Mouse (Mus musculus): ENCODE data around the gene Mas1. TPM values are rescaled to one million over a fixed set of nuclear protein-coding genes. Genes with fewer than 3 reads are reported as not detected.
"Not testable (repeated sequence)": the region's sequence is repeated elsewhere in the genome, so short reads cannot be mapped to it uniquely, and the experiment has no call there.

The Mas1 gene
- polyA plus RNA-seq, 1 experiment: not detected

- no peaks in the 10 kb centered on the region; the same call in 1 of the 2 replicates for H3K4me1 ChIP-seq
- H3K9me3 ChIP-seq: no peaks in the 10 kb centered on the region
- peaks cover 76% of the 10 kb centered on the region for H3K36me3 ChIP-seq (replicated peaks; ENCODE audit: low read length)
- no peaks in the 10 kb centered on the region for H3K27me3 ChIP-seq (replicated peaks)
- no peak for TF ChIP-seq FLI1 (IDR thresholded peaks at IDR 0.05; ENCODE audit: low read length)
- no peak for TF ChIP-seq GATA1 (IDR thresholded peaks at IDR 0.05; ENCODE audit: borderline replicate concordance, low read length)
- no peak overlapping the region for H3K4me3 ChIP-seq (replicated peaks)
Measured at GRCm38 (mm10) chr17:12903372-12904333, 35.7 kb upstream of the Mas1 start.

DNA sequence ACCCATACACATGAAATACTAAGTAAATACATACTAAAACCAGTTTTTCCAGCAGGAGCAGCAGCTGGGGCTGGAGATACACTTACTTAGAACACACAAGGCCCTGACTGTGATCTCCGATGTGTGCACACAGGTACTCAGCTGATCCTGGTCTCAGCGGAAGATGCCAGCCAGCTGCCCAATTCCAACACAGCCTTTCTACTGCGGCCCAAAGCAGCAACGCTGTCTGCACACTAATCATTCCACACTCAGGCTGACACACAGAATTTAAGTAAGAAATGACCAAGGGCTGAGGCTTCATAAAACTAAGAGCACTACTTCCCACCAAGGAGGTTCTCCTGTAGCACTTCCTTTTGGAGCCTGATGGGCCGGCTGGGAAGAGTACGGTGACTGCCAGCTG, 34.3 kb upstream of the Mas1 start:
- Histone ChIP-seq H3K27me3 (replicated peaks) (no peaks in the 10 kb centered on the region), H3K4me3 (replicated peaks) (no peak overlapping the region), H3K4me1 (no peaks in the 10 kb centered on the region; the same call in 1 of the 2 replicates), H3K36me3 (replicated peaks; ENCODE audit: low read length) (peaks cover 74% of the 10 kb centered on the region), H3K9me3 (no peaks in the 10 kb centered on the region)
- no peak for TF ChIP-seq FLI1 (IDR thresholded peaks at IDR 0.05; ENCODE audit: low read length)

- not testable (repeated sequence) for H3K27me3 ChIP-seq (replicated peaks); H3K4me3 ChIP-seq (replicated peaks); H3K9me3 ChIP-seq; H3K4me1 ChIP-seq
- peaks cover 76% of the 10 kb centered on the region for H3K36me3 ChIP-seq (replicated peaks; ENCODE audit: low read length)
Measured at GRCm38 (mm10) chr17:12898607-12899006, 30.7 kb upstream of the Mas1 start.

DNA sequence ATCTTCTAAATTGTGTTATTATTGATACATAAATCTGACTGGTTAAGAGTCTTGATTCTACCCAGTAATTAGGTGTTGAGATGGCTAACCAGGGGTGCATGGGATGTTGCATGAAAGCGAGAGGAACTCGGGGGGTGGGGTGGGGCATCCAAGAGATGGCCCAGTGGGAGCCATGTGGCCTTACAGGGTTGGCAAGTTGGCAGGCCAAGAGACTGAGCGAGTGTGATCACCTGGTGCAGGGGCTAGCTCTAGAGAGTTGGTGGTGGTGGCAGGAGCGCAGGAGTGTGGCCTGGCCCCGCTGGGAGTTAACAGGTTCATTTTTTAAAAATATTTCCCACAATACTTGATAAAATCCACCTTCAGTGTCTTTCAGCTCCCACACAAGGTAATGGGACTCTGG, 29.7 kb upstream of the Mas1 start:
- H3K27me3 ChIP-seq (replicated peaks): no peaks in the 10 kb centered on the region
- no peak for TF ChIP-seq FLI1 (IDR thresholded peaks at IDR 0.05; ENCODE audit: low read length)
- TF ChIP-seq GATA1 (IDR thresholded peaks at IDR 0.05; ENCODE audit: borderline replicate concordance, low read length): no peak
- H3K9me3 ChIP-seq: no peaks in the 10 kb centered on the region
- H3K4me3 ChIP-seq (replicated peaks): no peak overlapping the region
- peaks cover 73% of the 10 kb centered on the region for H3K36me3 ChIP-seq (replicated peaks; ENCODE audit: low read length)
- H3K4me1 ChIP-seq: no peaks in the 10 kb centered on the region; the same call in 1 of the 2 replicates

- Histone ChIP-seq H3K4me3 (replicated peaks) (no peak overlapping the region), H3K4me1 (no peaks in the 10 kb centered on the region), H3K9me3 (no peaks in the 10 kb centered on the region), H3K36me3 (replicated peaks; ENCODE audit: low read length) (peaks cover 86% of the 10 kb centered on the region), H3K27me3 (replicated peaks) (no peaks in the 10 kb centered on the region)
- TF ChIP-seq GATA1 (IDR thresholded peaks at IDR 0.05; ENCODE audit: borderline replicate concordance, low read length): no peak
- no peak for TF ChIP-seq FLI1 (IDR thresholded peaks at IDR 0.05; ENCODE audit: low read length)
Measured at GRCm38 (mm10) chr17:12892033-12892432, 24.1 kb upstream of the Mas1 start.

- Histone ChIP-seq H3K4me3 (replicated peaks) (no peak overlapping the region), H3K27me3 (replicated peaks) (no peaks in the 10 kb centered on the region), H3K36me3 (replicated peaks; ENCODE audit: low read length) (peaks cover 79% of the 10 kb centered on the region), H3K9me3 (no peaks in the 10 kb centered on the region), H3K4me1 (no peaks in the 10 kb centered on the region)
- TF ChIP-seq FLI1 (IDR thresholded peaks at IDR 0.05; ENCODE audit: low read length): no peak
- TF ChIP-seq GATA1 (IDR thresholded peaks at IDR 0.05; ENCODE audit: borderline replicate concordance, low read length): no peak
Measured at GRCm38 (mm10) chr17:12891054-12891453, 23.1 kb upstream of the Mas1 start.

DNA sequence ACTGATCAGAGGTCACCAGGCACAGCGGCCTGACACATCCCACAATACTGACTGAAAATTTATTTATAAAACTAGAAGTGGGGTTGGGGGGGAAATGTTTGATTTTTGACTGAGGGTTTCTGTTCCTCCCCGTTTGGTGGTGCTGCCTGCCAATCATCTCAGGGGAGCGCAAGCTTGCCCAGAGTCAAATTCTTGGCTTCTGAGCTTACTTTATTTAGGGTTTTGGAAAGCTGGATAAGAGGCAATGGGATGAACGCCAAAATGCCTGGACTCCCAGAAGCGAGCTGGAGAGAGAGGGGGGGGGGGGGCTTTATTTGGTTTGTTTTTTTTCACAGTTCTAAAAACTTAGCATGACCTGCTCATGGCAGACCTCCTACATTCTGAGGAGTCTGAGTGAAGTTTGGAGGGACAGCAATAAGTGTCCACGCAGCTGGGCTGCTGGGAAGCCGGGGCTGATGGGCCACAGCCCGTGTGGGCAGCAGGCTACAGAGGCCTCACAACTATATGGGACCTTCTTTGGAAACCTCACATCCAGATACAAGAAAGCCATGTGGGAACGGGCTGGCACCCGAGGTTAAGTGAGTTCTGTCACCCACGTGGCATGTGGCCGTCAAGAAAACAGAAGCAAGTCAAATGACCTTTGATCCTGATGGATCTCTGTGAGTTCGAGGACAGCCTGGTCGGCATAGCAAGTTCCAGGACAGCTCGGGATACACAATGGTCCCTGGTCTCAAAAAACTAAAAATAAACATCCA, 19.3 kb upstream of the Mas1 start:
- no peak overlapping the region for H3K4me3 ChIP-seq (replicated peaks)
- H3K36me3 ChIP-seq (replicated peaks; ENCODE audit: low read length): peaks cover 48% of the 10 kb centered on the region
- H3K4me1 ChIP-seq: 0 out of 2 replicates have a peak, but pooled peaks cover 3% of the 10 kb centered on the region
- H3K9me3 ChIP-seq: no peaks in the 10 kb centered on the region
- no peak for TF ChIP-seq GATA1 (IDR thresholded peaks at IDR 0.05; ENCODE audit: borderline replicate concordance, low read length)
- no peak for TF ChIP-seq FLI1 (IDR thresholded peaks at IDR 0.05; ENCODE audit: low read length)
- peaks cover 2% of the 10 kb centered on the region for H3K27me3 ChIP-seq (replicated peaks)

GRCm38 (mm10) chr17:12886620-12887019, 18.7 kb upstream of the Mas1 start:
- no peak overlapping the region for H3K4me3 ChIP-seq (replicated peaks)
- 0 out of 2 replicates have a peak, but pooled peaks cover 3% of the 10 kb centered on the region for H3K4me1 ChIP-seq
- H3K36me3 ChIP-seq (replicated peaks; ENCODE audit: low read length): peaks cover 42% of the 10 kb centered on the region
- peaks cover 2% of the 10 kb centered on the region for H3K27me3 ChIP-seq (replicated peaks)
- no peaks in the 10 kb centered on the region for H3K9me3 ChIP-seq
- no peak for TF ChIP-seq FLI1 (IDR thresholded peaks at IDR 0.05; ENCODE audit: low read length)
- TF ChIP-seq GATA1 (IDR thresholded peaks at IDR 0.05; ENCODE audit: borderline replicate concordance, low read length): no peak

DNA sequence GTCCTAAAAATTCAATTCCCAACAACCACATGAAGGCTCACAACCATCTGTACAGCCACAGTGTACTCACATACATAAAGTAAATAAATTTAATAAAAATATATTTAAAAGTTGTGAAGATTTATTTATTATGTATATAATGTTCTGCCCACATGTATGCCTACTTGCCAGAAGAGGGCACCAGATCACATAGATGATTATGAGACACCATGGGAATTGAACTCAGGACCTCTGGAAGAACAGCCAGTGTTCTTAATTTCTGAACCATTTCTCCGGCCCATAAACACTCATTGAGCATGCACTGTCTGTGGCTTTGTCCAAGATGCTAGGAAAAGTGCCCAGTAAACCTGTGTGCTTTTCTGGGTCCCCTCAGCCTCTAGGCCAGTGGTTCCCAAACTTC, 13.3 kb upstream of the Mas1 start:
- Histone ChIP-seq H3K4me1 (peaks cover 44% of the 10 kb centered on the region), H3K9me3 (no peaks in the 10 kb centered on the region), H3K4me3 (replicated peaks) (no peak overlapping the region), H3K36me3 (replicated peaks; ENCODE audit: low read length) (no peaks in the 10 kb centered on the region), H3K27me3 (replicated peaks) (peaks cover 2% of the 10 kb centered on the region)
- no peak for TF ChIP-seq GATA1 (IDR thresholded peaks at IDR 0.05; ENCODE audit: borderline replicate concordance, low read length)
- TF ChIP-seq FLI1 (IDR thresholded peaks at IDR 0.05; ENCODE audit: low read length): no peak

DNA sequence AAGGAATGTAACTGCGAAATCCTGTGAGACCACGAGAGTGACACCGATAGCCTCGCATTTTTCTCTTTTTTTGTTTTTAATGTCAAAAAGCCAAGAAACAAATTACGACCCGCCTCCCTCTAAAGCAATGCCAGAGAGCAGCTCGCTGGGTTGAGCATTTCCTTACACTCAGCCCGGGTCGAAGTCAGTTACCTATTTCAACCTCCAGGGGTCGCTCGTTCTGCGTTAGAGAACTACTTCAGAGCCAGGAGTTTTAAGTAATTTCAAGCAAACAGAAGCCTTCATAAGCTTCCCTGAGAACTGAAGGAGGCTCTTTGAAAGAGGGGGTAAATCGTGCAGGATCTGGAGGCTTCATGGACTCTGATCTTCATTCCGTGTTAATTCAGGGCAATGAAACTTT, 12.2 kb upstream of the Mas1 start:
- peaks cover 54% of the 10 kb centered on the region for H3K4me1 ChIP-seq
- H3K9me3 ChIP-seq: no peaks in the 10 kb centered on the region
- TF ChIP-seq GATA1 (IDR thresholded peaks at IDR 0.05; ENCODE audit: borderline replicate concordance, low read length) (no peak), FLI1 (IDR thresholded peaks at IDR 0.05; ENCODE audit: low read length) (no peak)
- H3K36me3 ChIP-seq (replicated peaks; ENCODE audit: low read length): no peaks in the 10 kb centered on the region
- H3K4me3 ChIP-seq (replicated peaks): peak overlapping the region; percentile 89
- H3K27me3 ChIP-seq (replicated peaks): peaks cover 2% of the 10 kb centered on the region

Data from megakaryocyte, embryonic 14.5 days (primary cell).